Mouse (Mus musculus) layer of hippocampus, adult 9-10 months (tissue): ENCODE results near the gene Sft2d1.
A peak's percentile ranks its signal among the peaks of the same experiment; 100 is the strongest.

Experiments used
- DNase-seq: peaks from one replicate; pipeline ENCODE4 v3.0.0; 2022; ENCODE audit warnings: low spot score

Gene Sft2d1

DNA sequence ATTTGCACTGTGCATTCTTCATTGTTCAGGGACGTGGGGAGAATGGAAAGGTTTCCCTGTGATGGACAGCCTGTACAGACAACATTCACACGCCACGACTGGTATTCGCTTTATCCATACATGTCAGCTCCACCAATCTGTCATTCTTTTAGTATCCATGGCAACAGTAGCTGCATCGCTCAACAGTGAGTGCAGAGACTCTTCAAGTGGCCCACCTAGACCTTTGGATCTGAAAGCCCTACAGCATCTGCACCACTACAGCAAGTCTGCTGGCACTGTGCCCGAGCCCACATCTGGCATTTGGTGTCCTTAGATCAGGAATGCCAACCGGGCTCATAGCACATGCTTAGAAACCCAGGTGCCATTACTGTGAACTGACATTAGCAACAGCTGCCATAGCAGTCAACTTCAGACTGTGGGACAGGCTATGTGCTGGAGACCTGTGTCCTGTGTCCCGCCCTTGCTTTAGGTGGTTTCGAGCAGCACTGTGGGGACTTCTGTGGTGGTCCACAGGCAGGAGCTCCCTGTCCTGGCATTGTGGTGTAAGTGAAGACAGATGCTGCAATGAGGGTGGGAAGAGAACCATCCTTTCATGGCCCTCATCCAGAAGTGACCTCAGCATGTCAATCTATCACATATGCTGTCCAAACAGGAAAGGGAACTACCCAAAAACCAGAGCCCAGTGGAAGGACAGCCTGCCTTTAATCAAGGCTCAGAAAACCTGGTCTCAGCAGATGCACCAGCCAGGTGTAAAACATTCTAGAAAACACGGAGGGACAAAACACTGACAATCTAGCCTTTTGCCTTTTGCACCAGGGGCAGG is 50.6 kb downstream of the Sft2d1 start:
- no peak for DNase-seq

DNA sequence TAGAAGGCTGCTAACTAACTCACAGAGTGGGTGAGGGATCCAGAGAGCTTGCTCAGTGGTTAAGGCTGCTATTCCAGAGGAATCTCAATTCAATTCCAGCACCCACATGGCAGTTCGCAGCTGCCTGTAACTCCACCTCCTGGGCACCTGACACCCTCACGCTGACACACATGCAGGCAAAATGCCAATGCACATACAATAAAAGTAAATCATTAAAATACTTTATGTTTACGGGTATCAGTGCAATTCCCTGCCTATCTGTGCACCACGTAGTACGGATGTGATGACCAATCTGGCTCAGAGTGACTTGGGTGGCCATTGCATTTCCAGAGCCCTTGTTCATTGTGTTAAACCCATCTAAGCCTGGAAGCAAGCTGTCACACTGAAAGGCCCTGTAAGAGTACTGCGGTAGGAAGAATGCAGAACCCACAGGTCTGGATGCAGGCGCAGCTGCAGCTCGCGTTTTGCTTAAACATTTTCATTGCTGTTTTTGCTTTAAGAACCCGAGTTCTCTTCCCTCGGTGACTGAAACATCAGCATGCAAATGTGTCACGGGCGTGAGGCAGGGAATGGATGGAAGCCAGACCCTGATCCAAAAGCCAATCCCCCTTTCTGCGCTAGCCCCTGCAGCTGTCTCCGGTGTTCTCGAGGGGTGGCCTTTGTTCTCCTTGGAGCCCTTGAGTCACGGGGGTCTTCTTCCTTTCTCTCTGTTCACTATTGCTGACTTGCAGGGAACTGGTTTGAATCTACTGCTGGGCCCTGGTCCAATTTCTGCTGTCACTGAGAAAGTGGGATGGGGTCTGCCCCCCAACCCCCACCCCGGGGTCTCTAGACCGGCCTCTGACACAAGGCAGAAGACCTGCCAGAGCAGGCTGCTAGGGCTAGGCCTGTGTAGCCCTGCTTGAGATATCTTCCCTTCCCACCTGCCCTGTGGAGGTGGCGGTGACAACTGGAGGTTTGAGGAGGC is 56.9 kb downstream of the Sft2d1 start:
- no peak for DNase-seq

DNA sequence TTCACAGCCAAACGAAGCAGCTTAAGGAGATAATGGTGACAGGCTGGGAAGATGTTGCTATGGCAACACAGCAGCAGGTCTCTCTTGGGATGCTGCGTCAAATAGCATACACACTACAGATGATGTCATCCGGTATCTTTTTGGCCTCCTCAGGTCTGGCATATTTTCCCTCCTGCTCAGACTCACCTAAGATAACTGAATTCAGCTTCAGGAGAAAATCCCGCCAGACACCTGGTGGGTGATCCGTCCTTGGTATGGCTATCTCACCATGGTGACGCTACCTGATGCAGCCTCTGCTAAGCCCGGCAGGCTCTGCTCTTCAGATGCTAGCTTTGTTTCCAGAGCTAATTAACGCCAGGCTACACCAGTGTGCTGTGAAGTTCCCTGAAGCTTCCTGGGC is 57.7 kb downstream of the Sft2d1 start:
- no peak for DNase-seq

DNA sequence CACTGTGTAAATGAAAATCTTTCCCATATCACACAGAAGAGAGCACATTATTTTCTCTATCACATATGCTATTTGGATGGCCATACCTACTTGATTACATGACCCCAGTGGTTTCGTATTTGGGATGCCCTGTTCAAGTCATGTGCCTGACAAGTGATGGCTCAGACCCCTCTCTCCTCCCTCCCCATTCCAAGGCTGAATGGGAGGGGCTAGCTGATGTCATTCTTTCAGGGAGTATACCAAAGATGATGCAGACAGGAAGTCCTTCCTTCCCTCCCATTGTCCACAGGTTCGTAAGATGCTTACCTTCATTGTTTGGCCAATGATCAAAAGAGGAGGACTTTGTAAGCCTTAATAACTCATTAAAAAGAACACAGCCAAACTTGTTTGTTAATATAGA is 58.3 kb downstream of the Sft2d1 start:
- no peak for DNase-seq

DNA sequence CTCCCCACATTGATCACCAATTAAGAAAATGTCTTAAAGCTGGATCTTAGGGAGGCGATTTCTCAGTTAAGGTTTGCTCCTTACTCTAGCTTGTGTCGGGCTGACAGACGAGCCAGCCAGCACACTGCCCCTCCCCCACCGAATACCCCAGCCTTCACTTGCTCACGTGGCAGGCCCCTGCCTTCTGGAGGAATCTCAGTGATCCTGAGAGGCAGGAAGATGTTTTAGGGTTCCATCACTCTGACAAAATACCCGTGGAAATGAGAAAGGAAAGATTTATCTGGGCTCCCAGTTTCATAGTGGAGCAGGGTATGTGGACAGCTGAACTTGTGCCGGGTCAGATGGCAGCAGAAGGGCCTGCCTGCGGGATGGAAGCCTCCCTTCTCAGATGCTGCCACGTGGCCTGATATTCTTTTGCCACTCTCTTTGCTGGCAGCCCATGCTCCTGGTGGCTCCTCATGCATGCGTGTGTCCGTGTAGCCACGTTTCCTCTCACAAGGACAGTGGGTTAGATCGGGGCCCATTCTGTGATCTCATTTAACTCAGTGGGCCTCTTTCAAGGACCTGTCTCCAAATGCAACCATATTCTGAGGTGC is 59.8 kb downstream of the Sft2d1 start:
- DNase-seq, result no peak

DNA sequence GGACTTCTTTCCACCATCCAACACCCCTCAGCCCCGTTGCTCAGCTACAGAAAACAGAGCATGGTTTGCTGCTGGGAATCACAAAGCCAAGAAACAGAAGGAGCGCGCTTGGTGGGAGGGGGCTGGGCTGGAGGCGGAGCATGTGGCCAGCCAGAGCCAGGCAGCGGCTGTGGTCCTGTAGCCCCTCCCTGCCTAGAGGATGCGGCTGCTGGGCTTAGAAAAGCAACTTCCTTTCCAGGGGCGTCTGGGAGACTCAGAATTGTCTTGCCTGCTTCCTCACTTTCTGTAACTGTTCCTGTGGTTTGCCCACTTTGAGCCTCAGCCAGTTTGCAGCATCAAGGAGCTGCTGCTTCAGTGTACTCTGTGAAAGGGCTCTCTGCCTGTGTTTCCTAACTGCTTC is 60.9 kb downstream of the Sft2d1 start:
- peak; percentile 65 for DNase-seq

DNA sequence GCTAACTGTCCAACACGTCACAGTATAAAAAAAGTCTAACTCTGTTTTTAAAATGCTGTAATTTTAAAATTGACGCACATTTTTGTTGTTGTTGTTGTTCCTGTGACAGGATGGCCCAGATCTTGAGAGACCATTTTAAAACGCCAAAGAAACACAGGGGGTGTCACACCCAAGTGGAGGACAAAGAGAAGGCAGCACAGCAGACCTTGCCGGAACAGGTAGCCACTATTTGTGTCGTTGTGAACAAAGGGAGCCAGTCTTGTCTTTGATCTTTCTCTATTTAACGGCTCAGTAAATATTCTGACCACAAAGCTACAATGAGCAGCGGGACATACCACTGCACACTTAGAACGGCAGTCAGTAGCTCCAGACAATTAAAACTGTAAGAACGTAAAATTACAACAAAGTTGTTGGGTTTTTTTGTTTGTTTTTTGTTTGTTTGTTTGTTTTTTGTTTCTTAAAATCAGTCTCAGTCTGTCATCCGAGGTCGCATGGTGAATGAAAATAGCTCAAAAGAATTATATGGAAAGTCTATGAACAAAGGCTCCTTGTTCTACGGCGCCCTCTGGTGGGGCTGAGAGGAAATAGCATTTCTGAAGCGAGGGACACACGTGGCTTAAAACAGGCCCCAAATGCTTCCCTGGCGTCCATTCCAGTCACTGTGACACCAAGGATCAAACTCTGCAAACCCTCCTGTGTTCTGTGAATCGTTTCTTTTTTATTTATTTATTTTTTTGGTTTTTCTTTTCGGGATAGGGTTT is 61.6 kb downstream of the Sft2d1 start:
- peak; percentile 80 for DNase-seq
